Mouse (Mus musculus): Measurements from ENCODE around the gene Aqp9.

GRCm38 (mm10) chr9:71164353-71164752, 4.1 kb downstream of the Aqp9 start:
- no peak for TF ChIP-seq CEBPB (IDR thresholded peaks at IDR 0.05; ENCODE audit: low read depth)
- TF ChIP-seq CTCF (IDR thresholded peaks at IDR 0.05; ENCODE audit: control insufficient read depth, insufficient read depth, insufficient read length): no peak
- TF ChIP-seq USF1 (IDR thresholded peaks at IDR 0.05; ENCODE audit: low read depth): no peak
- TF ChIP-seq MAX (IDR thresholded peaks at IDR 0.05): no peak
